Mouse (Mus musculus) limb, embryonic 13.5 days (tissue): ENCODE measurements around the gene Ankub1. TPM values are rescaled to one million over a fixed set of nuclear protein-coding genes. Genes with fewer than 3 reads are reported as not detected.
A peak's percentile ranks its signal among the peaks of the same experiment; 100 is the strongest.

Experiments used
- ATAC-seq: fragments of 200-750 bp; cut with Nextera tagmentation; 2 replicates; pipeline ENCODE4 v1.8.0; 2017; ENCODE audit warnings: low read depth, moderate number of reproducible peaks, moderate TSS enrichment; ENCODE audit not compliant: low FRiP score
- H3K27ac ChIP-seq: fragments of 300-500 bp; sonication (generic); 2 replicates; pipeline ENCODE4 v1.5.1; 2015; ENCODE audit warnings: inconsistent platforms, mild to moderate bottlenecking, moderate library complexity
- H3K27me3 ChIP-seq: fragments of 300-500 bp; sonication (generic); 2 replicates; pipeline ENCODE4 v1.6.1; 2015; ENCODE audit warnings: mild to moderate bottlenecking, inconsistent platforms
- H3K36me3 ChIP-seq: fragments of 300-500 bp; sonication (generic); 2 replicates; pipeline ENCODE4 v1.6.1; 2015; ENCODE audit warnings: inconsistent platforms, mild to moderate bottlenecking, moderate library complexity
- H3K4me1 ChIP-seq: fragments of 300-500 bp; sonication (generic); 2 replicates; pipeline ENCODE4 v1.6.1; 2015; ENCODE audit warnings: inconsistent platforms
- H3K4me2 ChIP-seq: fragments of 300-500 bp; sonication (generic); replicated peaks from 2 replicates; pipeline ENCODE4 v1.6.1; 2015; ENCODE audit warnings: inconsistent platforms, mild to moderate bottlenecking, moderate library complexity
- H3K4me3 ChIP-seq: fragments of 300-500 bp; sonication (generic); 2 replicates; pipeline ENCODE4 v1.5.1; 2015; ENCODE audit warnings: moderate library complexity, mild to moderate bottlenecking, inconsistent platforms
- H3K9ac ChIP-seq: fragments of 300-500 bp; sonication (generic); 2 replicates; pipeline ENCODE4 v1.6.1; 2015; ENCODE audit warnings: mild to moderate bottlenecking, inconsistent platforms
- H3K9me3 ChIP-seq: fragments of 300-500 bp; sonication (generic); 2 replicates; pipeline ENCODE4 v1.6.1; 2016; ENCODE audit warnings: inconsistent platforms
- WGBS: fragments of 180-500 bp; shearing (Covaris S2); methylation state at CpG from one replicate; pipeline ENCODE4 v1.1.7; 2015; 5-methylcytosine and 5-hydroxymethylcytosine counted together
- polyA plus RNA-seq: library from polyadenylated mRNA; unstranded; fragments of >200 nt; fragmentation: Nextera tagmentation; extraction: Ambion mirVana; gene quantifications from 2 replicates; pipeline ENCODE4 v1.2.1, GENCODE M21; 2015

Ankub1 gene
- 0.09 TPM in 1 of 2 replicates, not detected in the other for polyA plus RNA-seq

- H3K4me2 ChIP-seq, result no peak within 1 kb of the TSS
- no peak within 1 kb of the TSS for H3K9ac ChIP-seq
- no peaks in the 10 kb centered on the region for H3K36me3 ChIP-seq
- no peak for ATAC-seq
- H3K4me1 ChIP-seq, result no peaks in the 10 kb centered on the region
- no peak within 1 kb of the TSS for H3K4me3 ChIP-seq
- no peak within 1 kb of the TSS for H3K27ac ChIP-seq
- WGBS, result 67% methylated on average over 2 of the region's 2 CpGs
- H3K9me3 ChIP-seq, result no peaks in the 10 kb centered on the region
- H3K27me3 ChIP-seq, result no peaks in the 10 kb centered on the region
Measured at GRCm38 (mm10) chr3:57692719-57693118, at the start of gene Ankub1. TSS of gene Ankub1 (minus strand) at chr3:57692799.

GRCm38 (mm10) chr3:57739830-57740229 is 47.2 kb upstream of the Ankub1 start:
- no peaks in the 10 kb centered on the region for H3K9me3 ChIP-seq
- H3K36me3 ChIP-seq, result no peaks in the 10 kb centered on the region
- peaks cover 16% of the 10 kb centered on the region for H3K4me1 ChIP-seq
- WGBS, result 94% methylated on average over 1 of the region's 1 CpGs
- H3K27ac ChIP-seq, result no peak overlapping the region
- H3K4me3 ChIP-seq, result no peak overlapping the region
- H3K27me3 ChIP-seq, result no peaks in the 10 kb centered on the region
- ATAC-seq, result no peak
- H3K4me2 ChIP-seq, result no peak overlapping the region
- no peak overlapping the region for H3K9ac ChIP-seq

- Histone ChIP-seq H3K9ac (peak overlapping the region; percentile 87), H3K4me3 (peak overlapping the region; percentile 77), H3K4me2 (peak overlapping the region; percentile 77), H3K27me3 (no peaks in the 10 kb centered on the region), H3K9me3 (no peaks in the 10 kb centered on the region), H3K4me1 (peaks cover 16% of the 10 kb centered on the region), H3K27ac (peak overlapping the region; percentile 93), H3K36me3 (no peaks in the 10 kb centered on the region)
- no peak for ATAC-seq
- WGBS, result 2% methylated on average over 13 of the region's 13 CpGs
Measured at GRCm38 (mm10) chr3:57736419-57737095, 44.0 kb upstream of the Ankub1 start.

- WGBS, result under 1% methylated on average over 59 of the region's 59 CpGs
- Histone ChIP-seq H3K4me3 (peak within 1 kb of the TSS; percentile 77), H3K9ac (peak within 1 kb of the TSS; percentile 87), H3K27me3 (no peaks in the 10 kb centered on the region), H3K4me1 (peaks cover 16% of the 10 kb centered on the region), H3K9me3 (no peaks in the 10 kb centered on the region), H3K36me3 (no peaks in the 10 kb centered on the region), H3K4me2 (peak within 1 kb of the TSS; percentile 77), H3K27ac (peak within 1 kb of the TSS; percentile 93)
- ATAC-seq, result peak; percentile 100
Measured at GRCm38 (mm10) chr3:57735511-57736370, 43.1 kb upstream of the Ankub1 start, which contains the start of gene Rnf13. TSS of gene Rnf13 (plus strand) at chr3:57736062.

GRCm38 (mm10) chr3:57732206-57732915 is 39.8 kb upstream of the Ankub1 start:
- Histone ChIP-seq H3K27ac (no peak overlapping the region), H3K4me2 (no peak overlapping the region), H3K4me1 (peaks cover 10% of the 10 kb centered on the region), H3K27me3 (no peaks in the 10 kb centered on the region), H3K9me3 (no peaks in the 10 kb centered on the region), H3K4me3 (no peak overlapping the region), H3K36me3 (no peaks in the 10 kb centered on the region), H3K9ac (no peak overlapping the region)
- ATAC-seq, result no peak
- WGBS, result 78% methylated on average over 5 of the region's 5 CpGs

- H3K27ac ChIP-seq, result no peak overlapping the region
- ATAC-seq, result no peak
- no peaks in the 10 kb centered on the region for H3K4me1 ChIP-seq
- H3K36me3 ChIP-seq, result no peaks in the 10 kb centered on the region
- no peak overlapping the region for H3K4me2 ChIP-seq
- no peaks in the 10 kb centered on the region for H3K9me3 ChIP-seq
- 91% methylated on average over 6 of the region's 6 CpGs for WGBS
- no peak overlapping the region for H3K9ac ChIP-seq
- H3K4me3 ChIP-seq, result no peak overlapping the region
- H3K27me3 ChIP-seq, result no peaks in the 10 kb centered on the region
Measured at GRCm38 (mm10) chr3:57714151-57714550, 21.6 kb upstream of the Ankub1 start.

GRCm38 (mm10) chr3:57696779-57697178 is 4.2 kb upstream of the Ankub1 start:
- no peak overlapping the region for H3K9ac ChIP-seq
- no peak overlapping the region for H3K4me3 ChIP-seq
- no peaks in the 10 kb centered on the region for H3K4me1 ChIP-seq
- ATAC-seq, result no peak
- WGBS, result 91% methylated on average over 9 of the region's 9 CpGs
- H3K36me3 ChIP-seq, result no peaks in the 10 kb centered on the region
- H3K4me2 ChIP-seq, result no peak overlapping the region
- H3K27ac ChIP-seq, result no peak overlapping the region
- no peaks in the 10 kb centered on the region for H3K9me3 ChIP-seq
- no peaks in the 10 kb centered on the region for H3K27me3 ChIP-seq

GRCm38 (mm10) chr3:57696249-57696648 is 3.6 kb upstream of the Ankub1 start:
- H3K27me3 ChIP-seq, result no peaks in the 10 kb centered on the region
- no peaks in the 10 kb centered on the region for H3K9me3 ChIP-seq
- H3K9ac ChIP-seq, result no peak overlapping the region
- no peak overlapping the region for H3K4me2 ChIP-seq
- 86% methylated on average over 4 of the region's 4 CpGs for WGBS
- H3K36me3 ChIP-seq, result no peaks in the 10 kb centered on the region
- H3K27ac ChIP-seq, result no peak overlapping the region
- no peak overlapping the region for H3K4me3 ChIP-seq
- no peak for ATAC-seq
- H3K4me1 ChIP-seq, result no peaks in the 10 kb centered on the region

GRCm38 (mm10) chr3:57691772-57692171 is 827 bp downstream of the Ankub1 start:
- H3K9ac ChIP-seq, result no peak overlapping the region
- no peaks in the 10 kb centered on the region for H3K4me1 ChIP-seq
- no peak overlapping the region for H3K27ac ChIP-seq
- ATAC-seq, result no peak
- no peaks in the 10 kb centered on the region for H3K36me3 ChIP-seq
- no peaks in the 10 kb centered on the region for H3K27me3 ChIP-seq
- H3K4me3 ChIP-seq, result no peak overlapping the region
- no peaks in the 10 kb centered on the region for H3K9me3 ChIP-seq
- no peak overlapping the region for H3K4me2 ChIP-seq
- 82% methylated on average over 4 of the region's 4 CpGs for WGBS

GRCm38 (mm10) chr3:57677786-57678185 is 14.8 kb downstream of the Ankub1 start:
- Histone ChIP-seq H3K4me3 (no peak overlapping the region), H3K4me1 (no peaks in the 10 kb centered on the region), H3K9me3 (no peaks in the 10 kb centered on the region), H3K27me3 (no peaks in the 10 kb centered on the region), H3K36me3 (no peaks in the 10 kb centered on the region), H3K4me2 (no peak overlapping the region), H3K9ac (no peak overlapping the region), H3K27ac (no peak overlapping the region)
- ATAC-seq, result no peak

- Histone ChIP-seq H3K9me3 (no peaks in the 10 kb centered on the region), H3K27ac (no peak overlapping the region), H3K4me1 (no peaks in the 10 kb centered on the region), H3K4me2 (no peak overlapping the region), H3K9ac (no peak overlapping the region), H3K27me3 (no peaks in the 10 kb centered on the region), H3K4me3 (no peak overlapping the region), H3K36me3 (no peaks in the 10 kb centered on the region)
- WGBS, result 80% methylated on average over 2 of the region's 2 CpGs
- ATAC-seq, result no peak
Measured at GRCm38 (mm10) chr3:57674075-57674474, 18.5 kb downstream of the Ankub1 start.

- Histone ChIP-seq H3K27me3 (no peaks in the 10 kb centered on the region), H3K4me1 (no peaks in the 10 kb centered on the region), H3K9me3 (no peaks in the 10 kb centered on the region), H3K4me2 (no peak overlapping the region), H3K36me3 (no peaks in the 10 kb centered on the region), H3K4me3 (no peak overlapping the region), H3K27ac (no peak overlapping the region), H3K9ac (no peak overlapping the region)
- no peak for ATAC-seq
- 75% methylated on average over 4 of the region's 4 CpGs for WGBS
Measured at GRCm38 (mm10) chr3:57673586-57673985, 19.0 kb downstream of the Ankub1 start.
